26 mouse cellular contexts compared by ENCODE assay signal in the genomic region with DNA sequence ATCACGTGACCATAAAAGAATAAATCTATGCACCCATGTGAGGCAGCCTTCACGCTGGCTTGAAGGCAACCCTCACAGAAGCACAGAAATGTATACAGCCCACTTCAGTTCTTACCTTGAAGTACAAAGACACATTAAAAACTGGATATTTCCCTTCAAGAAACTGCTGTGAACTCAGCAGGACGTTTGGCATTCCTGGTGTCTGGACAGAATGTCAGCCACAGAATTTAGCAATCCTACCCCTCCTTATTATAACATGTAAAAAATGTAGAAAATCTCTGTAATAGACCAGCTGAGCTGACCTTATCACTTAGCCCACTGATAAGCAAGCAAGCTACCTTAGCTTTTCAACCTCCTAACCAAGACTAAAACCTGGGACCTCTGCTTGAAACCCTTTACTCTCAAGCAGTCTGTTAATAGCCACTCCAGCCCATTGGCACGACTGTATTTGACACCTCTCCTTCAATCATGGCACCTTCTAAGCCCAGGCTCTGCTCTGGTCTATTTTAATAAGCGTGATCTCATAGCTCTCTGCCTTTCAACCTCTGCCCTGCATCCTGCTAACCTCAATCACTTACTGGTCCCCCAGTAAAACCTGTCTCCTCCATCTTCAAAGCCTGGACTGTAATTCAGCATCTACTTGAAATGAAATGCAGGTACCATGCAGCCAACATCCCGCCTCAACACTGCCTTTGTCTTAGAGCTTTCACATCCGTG.
DNase-seq lines count a peak whose midpoint lies in the region; ATAC-seq and TF ChIP-seq lines count a peak whose summit lies in the region.
"Had no signal": no experiment of that assay in that cellular context is flagged by ENCODE, and none has a peak within 500 bp of the region (broad histone marks: within the 10 kb centered on the region; RNA-seq: fewer than 3 reads in every experiment).

No protein-coding gene starts in this region.

- no peak for ATAC-seq in heart, embryonic 16.5 days (replicated peaks; ENCODE audit: extremely low read depth, insufficient read depth, low FRiP score)
- ATAC-seq in midbrain, embryonic 11.5 days (ENCODE audit: low FRiP score) = no peak
- ATAC-seq in midbrain, embryonic 13.5 days = no peak
- ATAC-seq: activated CD4-positive, CD25-positive, alpha-beta regulatory T cell, adult 4 months; forebrain, embryonic 16.5 days; Patski had no signal

- no peaks in the 10 kb centered on the region for H3K36me3 ChIP-seq in heart, embryonic 16.5 days (ENCODE audit: control insufficient read depth, insufficient read depth)
- H3K36me3 ChIP-seq in heart, embryonic 10.5 days = no peaks in the 10 kb centered on the region
- no peaks in the 10 kb centered on the region for H3K36me3 ChIP-seq in midbrain, embryonic 11.5 days (ENCODE audit: control insufficient read depth, insufficient read depth, low read length)
- H3K36me3 ChIP-seq in midbrain, embryonic 13.5 days = no peaks in the 10 kb centered on the region
- H3K36me3 ChIP-seq in splenic B cell, adult 2 months (ENCODE audit: control insufficient read depth, insufficient read depth, low read length, poor library complexity, severe bottlenecking) = no peaks in the 10 kb centered on the region
- H3K36me3 ChIP-seq: embryonic facial prominence, embryonic 15.5 days; forebrain, embryonic 10.5 days; hindbrain, embryonic 15.5 days; limb, embryonic 10.5 days; liver, embryonic 15.5 days; midbrain, embryonic 10.5 days had no signal

- H3K4me2 ChIP-seq in heart, embryonic 16.5 days (ENCODE audit: low read depth, low read length) = no peak overlapping the region
- no peak overlapping the region for H3K4me2 ChIP-seq in midbrain, embryonic 11.5 days
- no peak overlapping the region for H3K4me2 ChIP-seq in midbrain, embryonic 13.5 days (replicated peaks)
- H3K4me2 ChIP-seq: embryonic facial prominence, embryonic 15.5 days; hindbrain, embryonic 15.5 days; liver, embryonic 15.5 days had no signal

- H3K27me3 ChIP-seq in heart, embryonic 16.5 days (ENCODE audit: control insufficient read depth, insufficient read depth, low read length) = no peaks in the 10 kb centered on the region
- no peaks in the 10 kb centered on the region for H3K27me3 ChIP-seq in heart, embryonic 10.5 days (ENCODE audit: insufficient read depth, poor library complexity, severe bottlenecking)
- H3K27me3 ChIP-seq in midbrain, embryonic 11.5 days (ENCODE audit: control insufficient read depth, insufficient read depth, low read length) = peaks cover 3% of the 10 kb centered on the region; the same call in 1 of the 2 replicates
- H3K27me3 ChIP-seq in midbrain, embryonic 13.5 days = peaks cover 37% of the 10 kb centered on the region
- H3K27me3 ChIP-seq in splenic B cell, adult 2 months (ENCODE audit: control insufficient read depth, insufficient read depth, low read length, poor library complexity, severe bottlenecking) = no peaks in the 10 kb centered on the region
- H3K27me3 ChIP-seq: embryonic facial prominence, embryonic 15.5 days; hindbrain, embryonic 15.5 days; liver, embryonic 15.5 days; Patski had no signal

- 45% methylated on average over 7 of the region's 7 CpGs for WGBS in heart, embryonic 16.5 days
- WGBS in heart, embryonic 10.5 days = 56% methylated on average over 7 of the region's 7 CpGs
- WGBS in midbrain, embryonic 11.5 days = 74% methylated on average over 7 of the region's 7 CpGs
- 80% methylated on average over 7 of the region's 7 CpGs for WGBS in midbrain, embryonic 13.5 days

- intact Hi-C loops in gastrocnemius, adult 2 months (cut with DNase I) = no loop called here
- intact Hi-C loops in gastrocnemius, postnatal 36 days (cut with DNase I) = no loop called here

- H3K9me3 ChIP-seq in heart, embryonic 16.5 days (replicated peaks; ENCODE audit: control insufficient read depth, low read length) = no peaks in the 10 kb centered on the region
- H3K9me3 ChIP-seq in heart, embryonic 10.5 days = no peaks in the 10 kb centered on the region
- no peaks in the 10 kb centered on the region for H3K9me3 ChIP-seq in midbrain, embryonic 11.5 days (ENCODE audit: control insufficient read depth, low read length)
- no peaks in the 10 kb centered on the region for H3K9me3 ChIP-seq in midbrain, embryonic 13.5 days
- H3K9me3 ChIP-seq: embryonic facial prominence, embryonic 15.5 days; forebrain, embryonic 10.5 days; hindbrain, embryonic 15.5 days; limb, embryonic 10.5 days; liver, embryonic 15.5 days; midbrain, embryonic 10.5 days had no signal

- TF ChIP-seq CTCF in gastrocnemius, adult 2 months (IDR thresholded peaks at IDR 0.05) = no peak

- H3K27ac ChIP-seq in gastrocnemius, adult 2 months = peak overlapping the region; percentile 61
- H3K27ac ChIP-seq in heart, embryonic 16.5 days (ENCODE audit: low read length) = peak overlapping the region; percentile 4; the same call in 1 of the 2 replicates
- no peak overlapping the region; the same call in 1 of the 2 replicates for H3K27ac ChIP-seq in heart, embryonic 10.5 days
- H3K27ac ChIP-seq in midbrain, embryonic 11.5 days (ENCODE audit: low read depth, low read length) = no peak overlapping the region
- H3K27ac ChIP-seq in midbrain, embryonic 13.5 days = no peak overlapping the region
- H3K27ac ChIP-seq: embryonic facial prominence, embryonic 15.5 days; forebrain, embryonic 10.5 days; hindbrain, embryonic 15.5 days; liver, embryonic 15.5 days; macrophage; midbrain, embryonic 10.5 days had no signal

- H3K4me1 ChIP-seq in heart, embryonic 16.5 days (ENCODE audit: control insufficient read depth, insufficient read depth, low read length) = peaks cover 85% of the 10 kb centered on the region
- H3K4me1 ChIP-seq in heart, embryonic 10.5 days = peaks cover 94% of the 10 kb centered on the region
- peaks cover 10% of the 10 kb centered on the region for H3K4me1 ChIP-seq in midbrain, embryonic 11.5 days (ENCODE audit: control insufficient read depth, insufficient read depth, low read length)
- H3K4me1 ChIP-seq in midbrain, embryonic 13.5 days (replicated peaks) = 0 out of 2 replicates have a peak, but pooled peaks cover 4% of the 10 kb centered on the region

- H3K9ac ChIP-seq in heart, embryonic 16.5 days (ENCODE audit: low read length) = no peak overlapping the region
- no peak overlapping the region for H3K9ac ChIP-seq in midbrain, embryonic 11.5 days (ENCODE audit: low read length)
- no peak overlapping the region for H3K9ac ChIP-seq in midbrain, embryonic 13.5 days (replicated peaks)
- H3K9ac ChIP-seq: embryonic facial prominence, embryonic 15.5 days; hindbrain, embryonic 15.5 days; liver, embryonic 15.5 days had no signal

- H3K4me3 ChIP-seq in gastrocnemius, adult 2 months = no peak overlapping the region
- H3K4me3 ChIP-seq in heart, embryonic 16.5 days (ENCODE audit: low read length) = no peak overlapping the region
- no peak overlapping the region for H3K4me3 ChIP-seq in heart, embryonic 10.5 days
- H3K4me3 ChIP-seq in midbrain, embryonic 11.5 days (ENCODE audit: low read depth, low read length) = no peak overlapping the region
- H3K4me3 ChIP-seq in midbrain, embryonic 13.5 days (replicated peaks) = no peak overlapping the region
- H3K4me3 ChIP-seq: embryonic facial prominence, embryonic 15.5 days; forebrain, embryonic 10.5 days; hindbrain, embryonic 15.5 days; limb, embryonic 10.5 days; liver, embryonic 15.5 days; midbrain, embryonic 10.5 days had no signal

- DNase-seq in gastrocnemius, adult 2 months = peak; percentile 34
- no peak for DNase-seq in gastrocnemius, postnatal 36 days
- no peak for DNase-seq in heart, embryonic 10.5 days (ENCODE audit: low spot score)
- peak; percentile 35 for DNase-seq in midbrain, embryonic 11.5 days (ENCODE audit: low spot score, missing footprints)
- DNase-seq in splenic B cell, adult 2 months (ENCODE audit: low read depth, low spot score) = peak; percentile 29
- DNase-seq in adrenal gland, adult 8-10 months = no peak
- DNase-seq: adrenal gland, postnatal 10 days; cerebellum, adult 9-10 months; heart, postnatal 4 days; kidney, adult 8-10 months; kidney, postnatal 10 days; liver; thymus, adult 2 months; thymus, postnatal 4 days had no signal

Comparison
In these comparisons a context has a peak if more than half of its experiments do, and no peak if none do; other contexts are left out.
1. DNase-seq: peak in gastrocnemius, adult 2 months (single experiment), midbrain, embryonic 11.5 days (single experiment) and splenic B cell, adult 2 months (single experiment); none in gastrocnemius, postnatal 36 days (0 of 2), heart, embryonic 10.5 days (single experiment) and adrenal gland, adult 8-10 months (single experiment).
2. H3K27ac ChIP-seq: peak in gastrocnemius, adult 2 months (single experiment) and heart, embryonic 16.5 days (single experiment); none in heart, embryonic 10.5 days (single experiment), midbrain, embryonic 11.5 days (single experiment) and midbrain, embryonic 13.5 days (single experiment).